Mouse (Mus musculus) liver, embryonic 14.5 days (tissue): ENCODE measurements at regions not wholly inside any gene's neighbourhood (a gene's known extent, or its start where the extent isn't known, plus 50 kb on each side); places are given as distances from the start of the nearest gene placed in this dataset.

Experiments used
- CTCF ChIP-seq: IDR thresholded peaks from 2 replicates; pipeline ENCODE4 v1.5.1; 2016; ENCODE audit warnings: antibody characterized with exemption, low read depth, control low read depth
- EP300 ChIP-seq: IDR thresholded peaks from 2 replicates; pipeline ENCODE4 v1.6.1; 2016; ENCODE audit warnings: antibody characterized with exemption, low read depth

DNA sequence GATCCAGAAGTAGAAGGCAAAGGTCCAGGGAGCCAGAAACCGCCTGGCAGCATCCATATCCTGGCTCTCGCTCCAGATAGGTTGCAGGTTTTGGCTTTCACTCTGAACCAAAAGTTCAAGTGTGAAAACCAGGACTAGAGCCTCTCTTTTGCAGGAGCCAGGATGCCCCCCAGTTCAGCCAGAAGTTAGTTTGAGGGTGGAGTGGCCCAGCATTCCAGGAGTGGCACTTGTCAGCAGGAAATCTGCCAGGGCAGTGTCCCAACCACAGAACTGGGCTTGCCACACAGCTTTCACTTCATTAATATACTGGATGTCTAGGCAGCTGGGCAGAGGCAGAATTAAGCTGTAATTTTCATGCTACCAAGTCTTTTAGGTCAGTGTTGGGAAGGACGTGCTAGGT is 68.1 kb downstream of the Arrdc3 start:
- TF ChIP-seq CTCF (no peak), EP300 (no peak)
